ENCODE assay signal across 8 mouse cellular contexts in the genomic region with DNA sequence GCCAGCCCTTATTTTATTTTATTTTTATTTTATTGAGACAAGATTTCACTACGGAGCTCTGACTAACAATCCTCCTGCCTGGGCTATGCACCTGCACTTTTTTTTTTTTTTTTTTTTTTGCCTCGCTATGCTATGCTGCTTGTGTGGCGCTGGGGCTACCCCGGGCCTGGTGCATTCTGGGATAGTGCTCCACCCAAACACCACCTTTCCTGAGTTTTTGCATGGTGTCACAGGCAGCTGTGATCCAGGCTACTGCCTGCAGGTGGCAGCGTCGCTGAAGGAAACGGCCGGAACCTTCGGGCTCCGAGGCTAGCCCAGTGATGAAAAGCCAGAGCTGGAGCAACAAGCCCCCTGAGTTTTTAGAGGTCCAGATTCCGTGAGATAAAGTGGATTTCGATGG. TPM values are rescaled to one million over a fixed set of nuclear protein-coding genes. Genes with fewer than 3 reads are reported as not detected.
DNase-seq lines count a peak whose midpoint lies in the region; ATAC-seq and TF ChIP-seq lines count a peak whose summit lies in the region.

No protein-coding gene starts in this region.

- 21% methylated on average over 12 of the region's 12 CpGs for WGBS in hindbrain, embryonic 14.5 days
- WGBS in hindbrain, embryonic 16.5 days: 15% methylated on average over 12 of the region's 12 CpGs
- 8% methylated on average over 12 of the region's 12 CpGs for WGBS in liver, adult 2 months

- peaks cover 17% of the 10 kb centered on the region for H3K4me1 ChIP-seq in hindbrain, embryonic 14.5 days (replicated peaks; ENCODE audit: control insufficient read depth, insufficient read depth, low read length)
- peaks cover 14% of the 10 kb centered on the region for H3K4me1 ChIP-seq in hindbrain, embryonic 16.5 days (ENCODE audit: control insufficient read depth, insufficient read depth, low read depth, low read length)
- no peaks in the 10 kb centered on the region for H3K4me1 ChIP-seq in embryonic fibroblast, embryonic 13.5 days (ENCODE audit: control insufficient read depth, insufficient read depth, low read length)
- H3K4me1 ChIP-seq in liver, adult 2 months (ENCODE audit: control insufficient read depth, insufficient read depth, low read length): peaks cover 2% of the 10 kb centered on the region; the same call in 1 of the 2 replicates

- TF ChIP-seq CTCF in embryonic fibroblast, embryonic 13.5 days (IDR thresholded peaks at IDR 0.05; ENCODE audit: borderline replicate concordance, insufficient read depth, low read length): peak; percentile 75
- peak; percentile 79 for TF ChIP-seq CTCF in liver, adult 2 months (IDR thresholded peaks at IDR 0.05; ENCODE audit: low read depth, low read length)

- ATAC-seq in hindbrain, embryonic 14.5 days (ENCODE audit: low FRiP score): no peak
- no peak for ATAC-seq in hindbrain, embryonic 16.5 days
- no peak; the same call in 1 of the 2 replicates for ATAC-seq in erythroid progenitor cell, adult 5-6 weeks (replicated peaks; ENCODE audit: low FRiP score, poor library complexity, severe bottlenecking)

- H3K9me3 ChIP-seq in hindbrain, embryonic 14.5 days (ENCODE audit: control insufficient read depth, low read length): no peaks in the 10 kb centered on the region
- no peaks in the 10 kb centered on the region for H3K9me3 ChIP-seq in hindbrain, embryonic 16.5 days (ENCODE audit: control insufficient read depth, low read length)

- no peak overlapping the region for H3K4me2 ChIP-seq in hindbrain, embryonic 14.5 days (replicated peaks)
- H3K4me2 ChIP-seq in hindbrain, embryonic 16.5 days (ENCODE audit: low read length): no peak overlapping the region

- peak; percentile 68 for DNase-seq in hindbrain, embryonic 14.5 days (ENCODE audit: low spot score)
- DNase-seq in CD4-positive helper T cell, adult 2 months (ENCODE audit: low read depth, low spot score): peak; percentile 74
- peak; percentile 25 for DNase-seq in adipocyte (ENCODE audit: low spot score)
- DNase-seq in liver, adult 2 months (ENCODE audit: extremely low read depth, low read depth, low spot score): no peak
- peak; percentile 74 for DNase-seq in retina, embryonic 14.5 days (ENCODE audit: low spot score)

- no peaks in the 10 kb centered on the region for H3K36me3 ChIP-seq in hindbrain, embryonic 14.5 days (replicated peaks; ENCODE audit: control insufficient read depth, insufficient read depth)
- no peaks in the 10 kb centered on the region for H3K36me3 ChIP-seq in hindbrain, embryonic 16.5 days (ENCODE audit: control insufficient read depth, insufficient read depth, low read length)
- no peaks in the 10 kb centered on the region for H3K36me3 ChIP-seq in liver, adult 2 months (ENCODE audit: control insufficient read depth, insufficient read depth, low read length)

- H3K79me2 ChIP-seq in liver, adult 2 months (ENCODE audit: control insufficient read depth, insufficient read depth, low read length): no peaks in the 10 kb centered on the region

- H3K9ac ChIP-seq in hindbrain, embryonic 14.5 days: no peak overlapping the region
- H3K9ac ChIP-seq in hindbrain, embryonic 16.5 days (ENCODE audit: low read depth, low read length): no peak overlapping the region
- H3K9ac ChIP-seq in liver, adult 2 months (ENCODE audit: low read depth, low read length): no peak overlapping the region

- H3K27ac ChIP-seq in hindbrain, embryonic 14.5 days: no peak overlapping the region
- H3K27ac ChIP-seq in hindbrain, embryonic 16.5 days (ENCODE audit: low read depth, low read length): no peak overlapping the region
- H3K27ac ChIP-seq in embryonic fibroblast, embryonic 13.5 days (ENCODE audit: insufficient read depth, low read length): no peak overlapping the region
- no peak overlapping the region for H3K27ac ChIP-seq in liver, adult 2 months (replicated peaks; ENCODE audit: insufficient read depth, low read depth, low read length)

- H3K27me3 ChIP-seq in hindbrain, embryonic 14.5 days (ENCODE audit: control insufficient read depth, insufficient read depth, low read length): no peaks in the 10 kb centered on the region
- H3K27me3 ChIP-seq in hindbrain, embryonic 16.5 days (replicated peaks; ENCODE audit: control insufficient read depth, insufficient read depth, low read length): no peaks in the 10 kb centered on the region
- no peaks in the 10 kb centered on the region for H3K27me3 ChIP-seq in liver, adult 2 months (ENCODE audit: control insufficient read depth, insufficient read depth, low read length)

- no peak for TF ChIP-seq POLR2A in embryonic fibroblast, embryonic 13.5 days (IDR thresholded peaks at IDR 0.05; ENCODE audit: low read depth, low read length)
- no peak for TF ChIP-seq POLR2A in liver, adult 2 months (IDR thresholded peaks at IDR 0.05; ENCODE audit: extremely low read depth, insufficient read depth, low read length)

- H3K4me3 ChIP-seq in hindbrain, embryonic 14.5 days (replicated peaks; ENCODE audit: low read length): no peak overlapping the region
- no peak overlapping the region for H3K4me3 ChIP-seq in hindbrain, embryonic 16.5 days (ENCODE audit: low read length)
- H3K4me3 ChIP-seq in embryonic fibroblast, embryonic 13.5 days (ENCODE audit: insufficient read depth, low read length): no peak overlapping the region
- no peak overlapping the region for H3K4me3 ChIP-seq in liver, adult 2 months (ENCODE audit: insufficient read depth, low read depth, low read length)

RNA-seq across cellular contexts. Expression of gene Gng7, which starts 16.0 kb away (rescaled TPM):
- 17.7 and 20.9 TPM in 2 replicates for polyA plus RNA-seq in hindbrain, embryonic 14.5 days (2014; fragmentation: Nextera tagmentation; extraction: Ambion mirVana)
- 25.4 and 27.0 TPM in 2 replicates for polyA plus RNA-seq in hindbrain, embryonic 16.5 days (2015; fragmentation: Nextera tagmentation; extraction: Ambion mirVana)
- 5.3 and 5.4 TPM in 2 replicates for polyA plus RNA-seq in embryonic fibroblast, embryonic 13.5 days (2011; ENCODE audit: insufficient read length, low read depth, missing spikeins)
- total RNA-seq in liver, adult 2 months (2014; rRNA removed): 0.09 and 0.13 TPM in 2 replicates
- polyA plus RNA-seq in liver, adult 2 months (2012; rRNA removed): 0.65 TPM in 2 replicates
- not detected in 2 replicates for total RNA-seq in erythroid progenitor cell, adult 5-6 weeks (2015; ENCODE audit: low replicate concordance)
- total RNA-seq in erythroid progenitor cell, adult 5-6 weeks (2017; ENCODE audit: low replicate concordance): 0.38 and 0.90 TPM in 2 replicates

RNA-seq across cellular contexts. Expression of gene Diras1, which starts 26.7 kb away (rescaled TPM):
- 29.7 and 32.2 TPM in 2 replicates for polyA plus RNA-seq in hindbrain, embryonic 14.5 days (2014; fragmentation: Nextera tagmentation; extraction: Ambion mirVana)
- 74.4 and 81.7 TPM in 2 replicates for polyA plus RNA-seq in hindbrain, embryonic 16.5 days (2015; fragmentation: Nextera tagmentation; extraction: Ambion mirVana)
- polyA plus RNA-seq in embryonic fibroblast, embryonic 13.5 days (2011; ENCODE audit: insufficient read length, low read depth, missing spikeins): not detected in 2 replicates
- 0.07 TPM in 1 of 2 replicates, not detected in the other for total RNA-seq in liver, adult 2 months (2014; rRNA removed)
- not detected in 2 replicates for polyA plus RNA-seq in liver, adult 2 months (2012; rRNA removed)
- not detected in 2 replicates for total RNA-seq in erythroid progenitor cell, adult 5-6 weeks (2015; ENCODE audit: low replicate concordance)
- not detected in 2 replicates for total RNA-seq in erythroid progenitor cell, adult 5-6 weeks (2017; ENCODE audit: low replicate concordance)

RNA-seq across cellular contexts. Expression of gene Slc39a3, which starts 38.4 kb away (rescaled TPM):
- 33.7 and 33.8 TPM in 2 replicates for polyA plus RNA-seq in hindbrain, embryonic 14.5 days (2014; fragmentation: Nextera tagmentation; extraction: Ambion mirVana)
- polyA plus RNA-seq in hindbrain, embryonic 16.5 days (2015; fragmentation: Nextera tagmentation; extraction: Ambion mirVana): 48.3 and 54.3 TPM in 2 replicates
- 11.9 and 13.1 TPM in 2 replicates for polyA plus RNA-seq in embryonic fibroblast, embryonic 13.5 days (2011; ENCODE audit: insufficient read length, low read depth, missing spikeins)
- 6.1 and 6.9 TPM in 2 replicates for total RNA-seq in liver, adult 2 months (2014; rRNA removed)
- polyA plus RNA-seq in liver, adult 2 months (2012; rRNA removed): 13.2 and 14.1 TPM in 2 replicates
- total RNA-seq in erythroid progenitor cell, adult 5-6 weeks (2015; ENCODE audit: low replicate concordance): 4.3 and 7.1 TPM in 2 replicates
- 1.2 and 4.2 TPM in 2 replicates for total RNA-seq in erythroid progenitor cell, adult 5-6 weeks (2017; ENCODE audit: low replicate concordance)

Comparison
In these comparisons a context has a peak if more than half of its experiments do, and no peak if none do; other contexts are left out.
1. RNA of gene Diras1, which starts 26.7 kb away (polyA plus RNA-seq): 74.4 to 81.7 TPM in hindbrain, embryonic 16.5 days and 29.7 to 32.2 TPM in hindbrain, embryonic 14.5 days; not detected in embryonic fibroblast, embryonic 13.5 days and not detected in liver, adult 2 months; every median in the first group is over 10 times any median in the second.